Mouse (Mus musculus) heart, adult 9 months (tissue): Measurements from ENCODE around the gene Ffar3.
"Not testable (repeated sequence)": the region's sequence is repeated elsewhere in the genome, so short reads cannot be mapped to it uniquely, and the experiment has no call there.

Experiments used
- DNase-seq, 2 experiments: peaks; one replicate each; pipeline ENCODE4 v3.0.0; 2022; ENCODE audit warnings: low spot score in 2 of 2

Gene Ffar3

DNA sequence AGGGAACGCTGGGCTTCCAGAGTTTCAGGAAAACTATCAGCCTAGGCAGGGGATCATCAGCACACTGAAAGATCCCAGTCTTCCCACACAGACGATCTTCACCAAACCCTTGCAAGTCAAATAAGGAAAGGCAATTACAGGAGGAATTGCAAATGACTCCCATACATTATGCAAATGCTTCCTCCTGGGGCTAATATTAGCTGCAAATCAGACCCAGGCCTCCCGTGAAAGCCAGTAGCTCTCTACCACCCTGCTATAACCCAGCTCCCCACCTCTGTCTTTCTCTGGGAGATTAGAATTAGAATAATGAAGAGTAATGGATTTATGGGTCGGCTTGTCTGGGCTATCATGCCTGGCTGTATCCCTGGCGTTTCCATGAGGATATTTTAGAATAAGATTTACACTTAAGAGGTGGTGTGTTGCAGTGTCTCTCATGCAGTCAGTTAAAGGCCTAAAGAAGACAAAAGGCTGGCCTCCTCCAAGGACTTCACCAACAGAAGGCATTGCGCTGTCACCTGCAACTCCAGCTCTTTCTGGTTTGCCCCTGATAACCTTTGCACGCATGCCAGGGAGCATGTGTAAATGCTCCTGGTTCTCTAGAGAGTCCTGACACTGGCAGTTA lies 11.2 kb downstream of the Ffar3 start:
- DNase-seq, result no peak

DNA sequence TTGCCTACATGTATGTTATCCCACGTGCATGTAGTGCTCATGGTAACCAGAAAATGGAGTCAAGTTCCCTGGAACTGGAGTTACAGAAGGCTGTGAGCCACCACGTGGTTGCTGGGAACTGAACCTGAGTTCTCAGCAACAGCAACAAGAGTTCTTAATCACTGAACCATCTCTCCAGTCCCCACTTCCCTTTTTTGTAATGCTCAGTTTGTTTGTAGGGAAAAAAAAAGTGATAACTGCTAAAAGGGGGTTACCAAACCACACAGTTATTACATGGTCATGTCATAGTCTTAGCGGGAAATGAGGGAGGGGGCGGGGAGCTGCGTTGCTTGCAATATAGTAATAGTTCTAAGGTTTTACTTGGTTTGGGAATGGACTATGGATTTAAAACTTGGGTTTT lies 13.9 kb downstream of the Ffar3 start:
- DNase-seq, result no peak

DNA sequence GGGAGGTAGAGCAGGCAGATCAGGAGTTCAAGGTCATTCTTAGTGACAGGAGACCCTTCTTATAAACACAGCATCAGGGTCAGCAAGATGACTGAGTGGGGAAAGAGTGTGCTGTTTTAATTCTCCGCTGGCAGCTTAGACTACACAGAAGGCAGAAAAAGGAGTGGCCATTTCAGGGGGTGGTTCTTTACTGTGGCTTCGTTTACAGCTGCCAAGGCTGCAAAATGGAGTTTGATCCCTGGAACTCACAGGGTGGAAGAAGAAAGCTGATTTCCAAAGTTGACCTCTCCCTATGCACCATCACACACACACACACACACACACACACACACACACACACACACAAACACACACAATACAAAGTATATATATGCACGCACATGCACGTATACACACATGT lies 14.6 kb downstream of the Ffar3 start:
- DNase-seq, result no peak

- no peak for DNase-seq
These were observed 15.7 kb downstream of the Ffar3 start for GRCm38 (mm10) chr7:30840306-30840705.

GRCm38 (mm10) chr7:30837277-30837676 lies 18.7 kb downstream of the Ffar3 start:
- no peak for DNase-seq

DNA sequence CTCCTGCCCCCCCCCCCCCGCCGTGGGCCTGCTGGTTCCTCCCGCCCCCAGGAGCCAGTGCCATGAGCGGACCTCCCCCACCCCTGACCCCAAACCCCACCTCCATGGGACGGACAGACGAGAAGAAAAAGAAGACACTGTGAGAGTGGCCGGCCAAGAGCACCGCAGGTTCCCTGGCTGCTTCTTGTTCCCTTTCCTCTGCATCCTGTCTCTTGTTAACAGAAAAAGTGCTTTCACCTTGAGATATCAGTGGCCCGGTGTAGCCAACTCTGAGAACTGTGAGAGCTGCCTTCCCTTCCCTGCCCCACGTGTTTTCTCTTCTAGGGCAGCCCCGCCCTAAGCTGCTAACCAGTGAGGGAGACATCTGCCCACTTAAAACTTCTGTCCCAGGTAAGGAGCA lies 23.3 kb downstream of the Ffar3 start:
- DNase-seq, result not testable (repeated sequence)

- no peak for DNase-seq
These were observed 23.7 kb downstream of the Ffar3 start for GRCm38 (mm10) chr7:30832261-30832660.

DNA sequence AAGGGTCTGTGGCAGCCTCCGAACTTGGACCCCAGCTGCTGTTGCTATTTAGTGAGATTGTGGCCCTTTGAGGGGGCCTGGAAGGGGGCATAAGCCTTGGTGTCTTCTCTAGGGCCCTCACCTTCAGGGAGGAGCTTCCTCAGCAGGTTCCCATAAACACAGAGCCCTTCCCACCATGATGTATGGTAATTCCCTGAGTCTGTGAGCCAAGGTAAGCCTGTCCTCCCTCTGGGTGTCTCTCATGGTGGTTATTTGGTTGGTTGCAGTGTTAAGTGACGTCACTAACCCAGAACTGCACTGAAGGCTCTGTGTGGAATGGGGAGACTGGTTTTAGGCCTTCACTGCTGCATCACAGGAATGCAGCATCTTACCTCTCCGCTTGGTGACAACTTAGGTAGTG lies 26.6 kb downstream of the Ffar3 start:
- DNase-seq, result no peak

- DNase-seq, result not testable (repeated sequence)
These were observed 27.1 kb downstream of the Ffar3 start for GRCm38 (mm10) chr7:30828871-30829270.

- DNase-seq, result no peak
These were observed 29.3 kb downstream of the Ffar3 start for GRCm38 (mm10) chr7:30826660-30827059.

GRCm38 (mm10) chr7:30824306-30824705 lies 31.7 kb downstream of the Ffar3 start:
- DNase-seq, result no peak

DNA sequence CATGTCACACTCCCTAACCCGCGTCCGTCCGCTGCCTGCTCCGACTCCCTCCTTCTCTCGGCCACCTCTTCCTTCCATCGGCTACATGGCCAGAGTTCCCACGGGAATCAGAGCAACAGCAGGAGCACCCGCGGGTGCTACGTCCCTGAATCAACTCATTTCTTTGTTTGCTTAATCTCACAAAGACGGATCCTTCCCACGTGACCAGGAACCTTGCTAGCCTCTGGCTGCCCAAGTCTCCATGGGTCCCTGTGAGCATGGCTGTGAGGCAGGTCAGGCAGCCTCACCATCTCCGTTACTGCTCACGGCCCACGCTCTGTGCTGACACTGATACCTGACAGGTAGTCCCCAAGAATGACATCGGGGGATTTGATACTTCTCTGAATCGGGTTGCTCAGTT lies 32.3 kb downstream of the Ffar3 start, which contains the start of gene Ffar2:
Gene Ffar2 (minus strand): TSS at position 101 of the 400 bp plus-strand sequence.
- no peak for DNase-seq

GRCm38 (mm10) chr7:30821532-30821931 lies 34.4 kb downstream of the Ffar3 start:
- peak in 1 of 2 experiments; percentile 1 for DNase-seq

DNA sequence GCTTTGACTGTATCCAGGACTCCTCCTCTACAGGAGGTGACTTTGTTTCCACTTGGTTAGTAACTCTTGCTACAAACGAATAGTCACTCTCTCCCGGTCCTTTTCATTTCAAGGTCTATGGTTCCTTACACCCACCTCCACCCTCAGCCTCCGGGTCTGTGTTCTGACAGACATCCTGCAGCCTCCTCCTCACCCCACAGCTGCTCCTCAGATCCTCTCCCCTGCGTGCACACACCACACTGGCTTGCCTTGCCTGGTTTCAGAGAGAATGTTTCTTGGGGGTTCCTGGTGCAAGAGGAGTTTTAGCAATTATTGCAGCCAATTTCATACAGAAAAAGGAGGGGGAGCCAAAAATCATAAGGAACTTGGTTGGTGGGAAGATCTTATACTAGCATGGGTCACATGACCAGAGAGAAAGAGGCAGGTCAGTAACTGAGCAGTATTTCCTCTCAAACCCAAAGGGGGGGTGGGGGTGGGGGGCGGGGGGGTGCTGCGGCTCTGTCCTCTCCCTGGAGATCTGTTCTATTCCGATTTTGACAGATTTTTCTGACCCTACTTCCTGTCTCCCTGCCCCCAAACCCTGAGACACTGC lies 35.0 kb downstream of the Ffar3 start:
- DNase-seq, result no peak

DNA sequence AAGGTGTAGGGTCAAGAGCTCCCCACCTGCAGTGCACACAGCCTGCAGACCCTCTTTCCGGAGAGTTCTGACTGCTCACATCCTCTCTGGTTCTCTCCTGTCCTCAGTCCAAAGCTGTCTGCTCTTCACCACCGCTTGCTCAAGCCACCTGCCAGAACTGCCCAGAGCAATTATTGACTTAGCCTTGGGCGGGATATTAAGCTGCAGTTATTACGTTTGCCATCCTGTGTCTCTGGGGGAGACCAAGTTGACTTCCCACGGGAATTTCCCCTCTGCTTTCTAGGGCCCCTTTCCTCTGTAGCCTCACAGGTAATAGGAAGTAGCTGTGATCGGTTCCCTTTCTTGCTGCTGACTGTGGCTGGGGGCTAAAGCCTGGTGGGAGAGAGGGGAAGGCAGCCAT lies 35.8 kb downstream of the Ffar3 start:
- no peak for DNase-seq

- no peak for DNase-seq
These were observed 43.6 kb downstream of the Ffar3 start for GRCm38 (mm10) chr7:30812291-30812807.

DNA sequence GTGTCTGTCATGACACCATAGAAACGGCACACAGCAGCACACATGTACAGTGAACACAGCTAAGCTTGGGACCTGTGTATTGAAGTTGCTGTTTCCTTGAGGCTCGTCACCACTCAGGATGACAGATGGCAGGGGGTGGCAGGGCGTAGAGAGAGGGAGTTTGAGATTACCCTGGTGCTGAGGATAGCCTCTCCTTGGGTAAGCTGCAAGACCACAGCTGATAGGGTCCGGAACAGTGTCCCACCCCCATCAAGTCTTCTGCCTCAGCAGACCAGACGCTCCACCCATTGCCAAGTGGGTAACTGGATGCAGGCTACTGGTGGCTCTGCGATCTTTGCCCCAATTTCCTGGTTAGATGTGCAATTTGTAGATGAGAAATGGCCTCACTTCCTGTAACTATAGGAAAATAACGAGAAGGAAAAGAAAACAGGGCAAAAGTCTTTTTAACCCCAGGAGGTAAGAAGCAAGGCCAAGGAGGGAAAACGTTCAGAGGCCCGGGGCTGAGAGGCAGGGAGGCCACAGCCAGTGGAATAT lies 44.2 kb downstream of the Ffar3 start:
- DNase-seq, result no peak

GRCm38 (mm10) chr7:30810319-30810718 lies 45.7 kb downstream of the Ffar3 start:
- no peak for DNase-seq

DNA sequence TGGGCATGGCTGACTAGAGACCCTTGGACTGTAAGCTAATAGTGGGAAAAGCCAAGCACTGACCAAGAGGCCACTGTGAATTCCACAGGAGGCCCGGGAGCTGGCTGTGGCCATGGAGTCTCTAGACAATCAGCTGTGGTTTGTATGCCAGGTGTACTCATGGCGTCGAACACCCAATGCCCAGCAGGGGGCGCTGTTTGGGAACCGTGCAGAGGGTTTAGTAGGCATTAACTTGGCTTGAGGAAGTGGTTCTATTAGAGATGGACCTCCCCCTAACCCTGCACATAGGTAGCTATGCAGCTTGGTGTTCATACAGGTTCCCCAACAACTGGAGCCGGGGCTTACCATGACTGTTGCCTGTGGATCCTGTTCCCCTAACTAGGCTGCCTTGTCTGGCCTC lies 50.1 kb downstream of the Ffar3 start:
- DNase-seq, result no peak
